Mouse (Mus musculus) CH12.LX (cell line): ENCODE measurements around the gene Dnah3. TPM values are rescaled to one million over a fixed set of nuclear protein-coding genes. Genes with fewer than 3 reads are reported as not detected.

Experiments
- DNase-seq: peaks from one replicate; pipeline ENCODE4 v3.0.0-alpha.2; 2013; ENCODE audit errors: extremely low read depth
- H3K27ac ChIP-seq: 2 replicates; pipeline ENCODE4 v1.5.1; 2012; ENCODE audit warnings: low read depth, mild to moderate bottlenecking, control low read depth, moderate library complexity; ENCODE audit not compliant: insufficient read depth
- H3K27me3 ChIP-seq: replicated peaks from 2 replicates; pipeline ENCODE3; 2012; ENCODE audit warnings: inconsistent platforms
- H3K36me3 ChIP-seq, 2 experiments: replicated peaks in 1 of 2; 2 replicates each; pipeline versions ENCODE3 to v1.6.1; 2012; ENCODE audit warnings: inconsistent platforms in 1 of 2, low read length in 1 of 2, mild to moderate bottlenecking in 1 of 2, mixed read lengths in 1 of 2, moderate library complexity in 1 of 2; ENCODE audit not compliant: control insufficient read depth in 1 of 2, insufficient read depth in 1 of 2
- H3K4me1 ChIP-seq, 2 experiments: 2 replicates each; pipeline ENCODE4 v1.6.1; 2012; ENCODE audit warnings: inconsistent platforms in 1 of 2, moderate library complexity in 1 of 2; ENCODE audit not compliant: insufficient read depth in 2 of 2, control insufficient read depth in 1 of 2
- H3K4me2 ChIP-seq: 2 replicates; pipeline ENCODE4 v1.6.1; 2012; ENCODE audit warnings: low read depth, mild to moderate bottlenecking, control low read depth; ENCODE audit not compliant: poor library complexity, insufficient read depth, severe bottlenecking
- H3K4me3 ChIP-seq, 3 experiments: fragments of 150-350 bp in 1 of 3; sonication (generic) in 1 of 3; replicated peaks in 1 of 3; 2 replicates each; pipeline versions ENCODE3 to v1.5.1; 2011 to 2012; ENCODE audit warnings: low read depth in 2 of 3, low read length in 2 of 3, mild to moderate bottlenecking in 2 of 3, moderate library complexity in 2 of 3, control low read depth in 1 of 3, improper control_type of control experiment in 1 of 3, inconsistent platforms in 1 of 3, mixed read lengths in 1 of 3; ENCODE audit not compliant: poor library complexity in 1 of 3
- H3K79me2 ChIP-seq: replicated peaks from 2 replicates; pipeline ENCODE4 v1.6.1; 2012; ENCODE audit warnings: mild to moderate bottlenecking, moderate library complexity; ENCODE audit not compliant: control insufficient read depth, poor library complexity, insufficient read depth, severe bottlenecking; ENCODE audit errors: extremely low read depth
- H3K9ac ChIP-seq: 2 replicates; pipeline ENCODE4 v1.6.1; 2012; ENCODE audit warnings: low read depth, mild to moderate bottlenecking, control low read depth, moderate library complexity; ENCODE audit not compliant: insufficient read depth
- H3K9me3 ChIP-seq: replicated peaks from 2 replicates; pipeline ENCODE3; 2012; ENCODE audit warnings: low read length, inconsistent platforms, mixed read lengths
- BHLHE40 ChIP-seq: IDR thresholded peaks from 2 replicates; pipeline ENCODE4 v1.6.1; 2011; ENCODE audit warnings: mild to moderate bottlenecking, low read depth, low read length, improper control_type of control experiment
- CHD1 ChIP-seq: IDR thresholded peaks from 2 replicates; pipeline ENCODE4 v1.6.1; 2012; ENCODE audit warnings: low read depth, low read length, improper control_type of control experiment, inconsistent platforms
- CHD2 ChIP-seq: IDR thresholded peaks from 2 replicates; pipeline ENCODE4 v1.6.1; 2011; ENCODE audit warnings: low read length, improper control_type of control experiment
- CTCF ChIP-seq, 2 experiments: IDR thresholded peaks in 1 of 2; conservative IDR thresholded peaks in 1 of 2; 2 replicates each; pipeline ENCODE4 v1.5.1; 2011 to 2012; ENCODE audit warnings: low read depth in 2 of 2, low read length in 2 of 2, improper control_type of control experiment in 1 of 2, inconsistent platforms in 1 of 2, mild to moderate bottlenecking in 1 of 2, moderate library complexity in 1 of 2
- ELF1 ChIP-seq: IDR thresholded peaks from 2 replicates; pipeline ENCODE4 v1.6.1; 2014; ENCODE audit warnings: low read depth, mild to moderate bottlenecking, inconsistent platforms, low read length, improper control_type of control experiment
- EP300 ChIP-seq: IDR thresholded peaks from 2 replicates; pipeline ENCODE4 v1.6.1; 2011; ENCODE audit warnings: low read length, improper control_type of control experiment
- ETS1 ChIP-seq: conservative IDR thresholded peaks from 2 replicates; pipeline ENCODE4 v1.6.1; 2012; ENCODE audit warnings: low read depth, mild to moderate bottlenecking, inconsistent platforms, low read length, improper control_type of control experiment, moderate library complexity
- GABPA ChIP-seq: IDR thresholded peaks from 2 replicates; pipeline ENCODE4 v1.6.1; 2012; ENCODE audit warnings: low read depth, low read length, improper control_type of control experiment, inconsistent platforms; ENCODE audit not compliant: insufficient replicate concordance
- HCFC1 ChIP-seq: IDR thresholded peaks from 2 replicates; pipeline ENCODE4 v1.6.1; 2012; ENCODE audit warnings: low read depth, mild to moderate bottlenecking, inconsistent platforms, low read length, improper control_type of control experiment
- JUN ChIP-seq: IDR thresholded peaks from 2 replicates; pipeline ENCODE4 v1.6.1; 2011; ENCODE audit warnings: low read depth, mild to moderate bottlenecking, low read length, improper control_type of control experiment, moderate library complexity; ENCODE audit not compliant: insufficient read depth
- JUND ChIP-seq: conservative IDR thresholded peaks from 2 replicates; pipeline ENCODE4 v1.6.1; 2011; ENCODE audit warnings: low read depth, low read length, improper control_type of control experiment
- KAT2A ChIP-seq: IDR thresholded peaks from 2 replicates; pipeline ENCODE4 v1.6.1; 2012; ENCODE audit warnings: low read length, improper control_type of control experiment, inconsistent platforms; ENCODE audit not compliant: insufficient replicate concordance
- MAFK ChIP-seq: IDR thresholded peaks from 2 replicates; pipeline ENCODE4 v1.6.1; 2011; ENCODE audit warnings: low read length, improper control_type of control experiment; ENCODE audit not compliant: insufficient replicate concordance
- MAX ChIP-seq: IDR thresholded peaks from 2 replicates; pipeline ENCODE4 v1.6.1; 2011; ENCODE audit warnings: low read length, improper control_type of control experiment
- MAZ ChIP-seq: IDR thresholded peaks from 2 replicates; pipeline ENCODE4 v1.6.1; 2012; ENCODE audit warnings: low read depth, mild to moderate bottlenecking, inconsistent platforms, low read length, improper control_type of control experiment, moderate library complexity
- MEF2A ChIP-seq: IDR thresholded peaks from 2 replicates; pipeline ENCODE4 v1.6.1; 2014; ENCODE audit warnings: low read depth, mild to moderate bottlenecking, inconsistent platforms, low read length, improper control_type of control experiment, borderline replicate concordance
- NELFE ChIP-seq: IDR thresholded peaks from 2 replicates; pipeline ENCODE4 v1.6.1; 2011; ENCODE audit warnings: low read depth, low read length, improper control_type of control experiment
- NRF1 ChIP-seq: IDR thresholded peaks from 2 replicates; pipeline ENCODE4 v1.6.1; 2014; ENCODE audit warnings: low read depth, mild to moderate bottlenecking, inconsistent platforms, low read length, improper control_type of control experiment, moderate library complexity
- PAX5 ChIP-seq: IDR thresholded peaks from 2 replicates; pipeline ENCODE4 v1.6.1; 2012; ENCODE audit warnings: low read length, inconsistent platforms, mixed read lengths
- POLR2A ChIP-seq: IDR thresholded peaks from 2 replicates; pipeline ENCODE4 v1.6.1; 2011; ENCODE audit warnings: low read depth, mild to moderate bottlenecking, improper control_type of control experiment, low read length
- POLR2AphosphoS2 ChIP-seq: IDR thresholded peaks from 2 replicates; pipeline ENCODE4 v1.6.1; 2011; ENCODE audit warnings: low read depth, low read length, improper control_type of control experiment
- RAD21 ChIP-seq: IDR thresholded peaks from 2 replicates; pipeline ENCODE4 v1.6.1; 2011; ENCODE audit warnings: low read depth, mild to moderate bottlenecking, low read length, improper control_type of control experiment, moderate library complexity
- SIN3A ChIP-seq: IDR thresholded peaks from 2 replicates; pipeline ENCODE4 v1.6.1; 2012; ENCODE audit warnings: low read length, improper control_type of control experiment, inconsistent platforms
- SMC3 ChIP-seq: IDR thresholded peaks from 2 replicates; pipeline ENCODE4 v1.6.1; 2011; ENCODE audit warnings: low read depth, low read length, improper control_type of control experiment
- TBP ChIP-seq: conservative IDR thresholded peaks from 2 replicates; pipeline ENCODE4 v1.6.1; 2011; ENCODE audit warnings: low read depth, low read length, improper control_type of control experiment
- TCF12 ChIP-seq: IDR thresholded peaks from 2 replicates; pipeline ENCODE4 v1.6.1; 2014; ENCODE audit warnings: low read depth, mild to moderate bottlenecking, inconsistent platforms, low read length, improper control_type of control experiment
- UBTF ChIP-seq: IDR thresholded peaks from 2 replicates; pipeline ENCODE4 v1.6.1; 2012; ENCODE audit warnings: low read depth, mild to moderate bottlenecking, inconsistent platforms, low read length, improper control_type of control experiment, moderate library complexity
- USF1 ChIP-seq: IDR thresholded peaks from 2 replicates; pipeline ENCODE4 v1.6.1; 2014; ENCODE audit warnings: low read depth, mild to moderate bottlenecking, inconsistent platforms, low read length, improper control_type of control experiment
- USF2 ChIP-seq: conservative IDR thresholded peaks from 2 replicates; pipeline ENCODE4 v1.6.1; 2011; ENCODE audit warnings: low read depth, low read length, improper control_type of control experiment
- ZC3H11A ChIP-seq: IDR thresholded peaks from 2 replicates; pipeline ENCODE4 v1.6.1; 2012; ENCODE audit warnings: low read depth, mild to moderate bottlenecking, inconsistent platforms, low read length, improper control_type of control experiment
- ZKSCAN1 ChIP-seq: IDR thresholded peaks from 2 replicates; pipeline ENCODE4 v1.6.1; 2012; ENCODE audit warnings: low read depth, inconsistent platforms, low read length, improper control_type of control experiment, borderline replicate concordance
- ZMIZ1 ChIP-seq: IDR thresholded peaks from 2 replicates; pipeline ENCODE4 v1.6.1; 2012; ENCODE audit warnings: low read depth, mild to moderate bottlenecking, inconsistent platforms, low read length, improper control_type of control experiment
- ZNF384 ChIP-seq: IDR thresholded peaks from 2 replicates; pipeline ENCODE4 v1.6.1; 2012; ENCODE audit warnings: low read depth, low read length, improper control_type of control experiment, inconsistent platforms
- dilution Hi-C: fragments of 300-500 bp; cut with MboI; formaldehyde crosslinking; loops from 2 replicates; pipeline ENCODE4 v1.14.3; 2020; ENCODE audit warnings: low sequenced_read_pairs; ENCODE audit not compliant: extremely low pct_unique_long_range_greater_than_20kb, extremely low pct_ligation_motif_present
- in situ Hi-C: fragments of 300-500 bp; cut with MboI; formaldehyde crosslinking; loops from 3 replicates; pipeline ENCODE4 v1.14.3; 2019; ENCODE audit warnings: low sequenced_read_pairs, low pct_ligation_motif_present, low pct_unique_long_range_greater_than_20kb, mixed read lengths
- polyA plus RNA-seq: library from polyadenylated mRNA; unstranded; fragments of >175 nt; gene quantifications from 2 replicates; pipeline ENCODE4 v1.2.1, GENCODE M21; 2012; ENCODE audit warnings: low read depth; ENCODE audit not compliant: insufficient read length
- total RNA-seq, 2 experiments: library from RNA; depleted of rRNA; stranded (reverse); fragments of 300-350 nt in 1 of 2; fragments of >200 nt in 1 of 2; gene quantifications; 2 replicates each; pipeline ENCODE4 v1.2.3; 2012 to 2014

Gene Dnah3
- total and polyA plus RNA-seq, 3 experiments = not detected

- TF ChIP-seq JUND = no peak
- no peak for TF ChIP-seq NELFE
- TF ChIP-seq EP300 = no peak
- TF ChIP-seq CHD1 = no peak
- no peak for TF ChIP-seq RAD21
- TF ChIP-seq ZC3H11A = no peak
- no peak for TF ChIP-seq JUN
- no peak for TF ChIP-seq POLR2A
- no peak for TF ChIP-seq TBP
- no peak for TF ChIP-seq HCFC1
- no peak for TF ChIP-seq CHD2
- no peak for TF ChIP-seq CTCF (conservative IDR thresholded peaks at IDR 0.05 in 1 of 2, IDR thresholded peaks at IDR 0.05 in 1 of 2; ENCODE audit: low read depth in 2 of 2, low read length in 2 of 2)
- peaks cover 3 to 16% of the 10 kb centered on the region in 2 experiments for H3K4me1 ChIP-seq
- H3K27me3 ChIP-seq = no peaks in the 10 kb centered on the region
- H3K36me3 ChIP-seq = no peaks in the 10 kb centered on the region
- no peaks in the 10 kb centered on the region for H3K79me2 ChIP-seq
- no peak for DNase-seq
- H3K4me3 ChIP-seq = no peak overlapping the region
- no peak overlapping the region for H3K27ac ChIP-seq
- no peak overlapping the region for H3K9ac ChIP-seq
- dilution Hi-C loops (no loop called here), in situ Hi-C loops (no loop called here)
- no peaks in the 10 kb centered on the region for H3K9me3 ChIP-seq
- H3K4me2 ChIP-seq = peak overlapping the region; percentile 61; the same call in 1 of the 2 replicates
Measured at GRCm38 (mm10) chr7:119921054-119921453, 174.0 kb downstream of the Dnah3 start.

DNA sequence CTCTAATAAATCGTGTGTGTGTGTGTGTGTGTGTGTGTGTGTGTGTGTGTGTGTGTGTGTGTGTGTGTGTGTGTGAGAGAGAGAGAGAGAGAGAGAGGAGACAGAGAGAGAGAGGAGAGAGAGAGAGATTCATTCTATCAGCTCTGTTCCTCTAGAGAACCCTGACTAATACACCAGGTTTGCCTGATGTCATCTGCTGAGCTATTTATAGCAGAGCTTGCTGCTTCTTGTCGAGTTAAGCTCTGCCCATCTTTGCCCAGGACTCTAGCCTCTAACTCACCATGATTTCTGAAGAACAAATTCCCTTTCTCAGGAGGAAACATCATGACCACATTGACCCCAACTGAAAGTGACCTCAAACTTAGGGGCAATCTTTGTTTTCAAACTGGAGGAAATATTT is 174.6 kb downstream of the Dnah3 start:
- dilution Hi-C loops = no loop called here
- Histone ChIP-seq H3K27ac (no peak overlapping the region), H3K4me1 (peaks cover 3 to 16% of the 10 kb centered on the region in 2 experiments), H3K4me3 (no peak overlapping the region), H3K36me3 (no peaks in the 10 kb centered on the region), H3K9ac (peak overlapping the region; percentile 33; the same call in 1 of the 2 replicates), H3K79me2 (no peaks in the 10 kb centered on the region), H3K27me3 (no peaks in the 10 kb centered on the region), H3K9me3 (no peaks in the 10 kb centered on the region), H3K4me2 (peak overlapping the region; percentile 61; the same call in 1 of the 2 replicates)
- in situ Hi-C loops = no loop called here
- peak; percentile 77 for DNase-seq
- TF ChIP-seq ZMIZ1 = no peak
- no peak for TF ChIP-seq POLR2A
- TF ChIP-seq JUN = peak; percentile 57
- peak; percentile 26; the same call in 1 of the 2 replicates for TF ChIP-seq ETS1
- no peak for TF ChIP-seq GABPA
- TF ChIP-seq SIN3A = no peak
- no peak for TF ChIP-seq USF2
- TF ChIP-seq NRF1 = no peak
- no peak for TF ChIP-seq MAX
- TF ChIP-seq MEF2A = peak; percentile 98
- no peak for TF ChIP-seq ZNF384
- TF ChIP-seq JUND = peak; percentile 61; the same call in 1 of the 2 replicates
- TF ChIP-seq MAZ = no peak
- no peak for TF ChIP-seq MAFK
- TF ChIP-seq CHD1 = no peak
- TF ChIP-seq SMC3 = no peak
- TF ChIP-seq KAT2A = no peak
- TF ChIP-seq CTCF (conservative IDR thresholded peaks at IDR 0.05 in 1 of 2, IDR thresholded peaks at IDR 0.05 in 1 of 2; ENCODE audit: low read depth in 2 of 2, low read length in 2 of 2) = no peak
- no peak for TF ChIP-seq NELFE
- no peak for TF ChIP-seq BHLHE40
- no peak for TF ChIP-seq UBTF
- TF ChIP-seq POLR2AphosphoS2 = no peak
- 0 out of 2 replicates have a peak, but pooled peaks have one; percentile 19 for TF ChIP-seq TCF12
- TF ChIP-seq USF1 = no peak
- no peak for TF ChIP-seq PAX5
- no peak for TF ChIP-seq ZKSCAN1
- 0 out of 2 replicates have a peak, but pooled peaks have one; percentile 41 for TF ChIP-seq TBP
- TF ChIP-seq ELF1 = no peak
